Mouse (Mus musculus): ENCODE results near the gene Dnm3.

Gene Dnm3

DNA sequence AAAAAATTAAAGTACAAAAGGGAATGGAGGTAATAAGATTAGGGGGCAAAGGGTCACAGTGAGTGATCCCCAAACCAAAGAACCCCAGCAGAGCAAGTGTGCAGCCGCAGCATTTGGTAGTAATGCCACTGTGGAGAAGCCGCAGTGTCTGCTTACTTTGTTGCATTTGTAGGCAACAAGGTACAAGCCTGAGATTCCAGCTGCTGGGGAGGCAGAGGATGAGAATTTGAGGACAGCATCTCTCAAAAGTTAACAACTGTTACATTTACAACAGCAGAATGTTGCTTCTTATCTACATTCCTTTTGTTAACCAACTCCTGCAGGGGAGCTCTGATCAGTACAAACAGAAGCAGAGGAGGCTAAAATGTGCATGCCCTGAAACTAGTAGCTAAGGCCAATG, 267.3 kb downstream of the Dnm3 start:
- ATAC-seq (ENCODE audit: low TSS enrichment), result no peak

GRCm38 (mm10) chr1:162209487-162210149, 268.2 kb downstream of the Dnm3 start:
- ATAC-seq (ENCODE audit: low TSS enrichment), result no peak

DNA sequence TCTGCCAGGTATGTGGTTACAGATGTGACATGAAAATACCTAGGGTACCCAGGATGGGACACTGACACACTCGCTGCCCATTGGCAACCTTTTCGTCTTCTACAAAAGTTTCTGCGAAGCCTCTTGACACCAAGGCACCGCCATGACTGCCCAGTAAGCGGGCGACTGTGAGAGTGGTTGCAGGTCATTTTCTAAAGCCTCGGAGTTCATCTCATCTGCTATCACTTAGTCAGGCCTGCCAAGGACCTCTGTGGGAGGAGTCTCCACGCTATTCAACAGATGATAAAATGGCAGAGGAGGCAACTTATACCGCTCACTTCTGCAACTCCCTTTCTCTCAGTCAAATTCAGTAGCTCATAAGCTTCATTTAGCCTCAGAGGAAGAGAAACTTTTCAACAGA, 268.8 kb downstream of the Dnm3 start:
- no peak for ATAC-seq (ENCODE audit: low TSS enrichment)

- ATAC-seq (ENCODE audit: low TSS enrichment), result no peak; the same call in 1 of the 2 replicates
Measured at GRCm38 (mm10) chr1:162207708-162208043, 270.2 kb downstream of the Dnm3 start.

GRCm38 (mm10) chr1:162206998-162207707, 270.7 kb downstream of the Dnm3 start:
- ATAC-seq (ENCODE audit: low TSS enrichment), result peak; percentile 71

- ATAC-seq (ENCODE audit: low TSS enrichment), result no peak
Measured at GRCm38 (mm10) chr1:162202465-162203348, 275.1 kb downstream of the Dnm3 start.

DNA sequence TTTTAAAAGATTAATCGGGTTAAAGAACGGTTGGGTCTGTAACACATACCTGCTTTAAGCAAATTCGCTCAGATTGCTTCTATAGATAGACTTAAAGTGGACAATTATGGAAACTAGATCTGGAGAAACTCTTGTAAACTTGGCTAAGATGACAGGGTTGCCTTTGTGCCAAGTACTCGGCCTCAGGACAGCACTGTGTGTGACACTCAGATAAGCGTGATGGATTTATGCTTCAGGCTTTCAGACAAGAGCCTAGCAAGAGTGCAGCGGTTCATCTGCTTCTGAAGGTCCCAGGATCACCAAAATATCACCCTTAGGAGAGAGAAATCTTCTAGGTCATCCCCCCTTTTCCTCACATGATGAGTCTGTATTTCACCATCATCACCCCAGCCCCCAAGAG, 277.4 kb downstream of the Dnm3 start:
- no peak for ATAC-seq (ENCODE audit: low TSS enrichment)

- peak; percentile 50; the same call in 1 of the 2 replicates for ATAC-seq (ENCODE audit: low TSS enrichment)
Measured at GRCm38 (mm10) chr1:162196812-162197680, 280.8 kb downstream of the Dnm3 start.

- no peak for ATAC-seq (ENCODE audit: low TSS enrichment)
Measured at GRCm38 (mm10) chr1:162188744-162189143, 289.1 kb downstream of the Dnm3 start.

- ATAC-seq (ENCODE audit: low TSS enrichment), result no peak
Measured at GRCm38 (mm10) chr1:162187352-162188120, 290.3 kb downstream of the Dnm3 start.

DNA sequence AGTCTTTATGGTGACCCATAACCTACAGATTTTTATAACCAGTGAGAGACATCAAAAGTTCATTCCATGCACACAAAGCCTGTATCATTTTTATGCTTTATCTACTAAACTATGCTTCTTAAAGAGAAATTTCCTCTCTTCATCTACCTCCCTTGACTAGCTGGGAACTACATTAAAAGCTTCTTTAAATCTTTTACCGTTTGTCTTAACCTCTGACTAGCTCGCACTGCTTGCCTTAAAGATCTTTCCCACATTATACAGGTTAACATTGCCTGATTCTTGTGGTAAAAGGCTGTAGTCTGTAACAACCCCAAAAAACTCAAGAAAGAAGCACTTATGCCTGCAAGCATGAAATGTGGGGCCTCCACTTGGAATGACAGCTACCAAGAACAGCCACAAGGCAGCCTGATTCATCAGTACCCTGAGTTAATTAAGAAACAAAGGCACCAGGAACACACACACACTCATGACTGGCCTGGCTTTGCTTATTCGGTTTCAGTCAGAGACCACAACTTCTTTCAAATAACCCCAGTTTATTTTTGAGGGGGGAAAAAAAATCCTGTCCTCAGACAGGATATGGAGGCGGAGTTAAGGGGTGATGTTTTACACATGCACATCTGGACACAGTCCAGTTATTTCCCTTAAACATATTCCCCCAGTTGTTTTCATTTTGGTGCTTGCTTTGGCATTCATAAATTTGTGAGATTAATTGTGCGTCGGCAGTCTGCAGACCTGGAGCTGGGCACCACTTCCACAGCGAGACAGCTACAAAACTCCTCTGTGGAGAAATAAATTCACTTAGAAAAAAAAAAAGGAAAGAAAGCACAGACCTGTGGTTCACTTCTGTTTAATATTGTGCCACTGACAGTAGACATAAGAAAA, 291.1 kb downstream of the Dnm3 start:
- ATAC-seq (ENCODE audit: low TSS enrichment), result no peak

DNA sequence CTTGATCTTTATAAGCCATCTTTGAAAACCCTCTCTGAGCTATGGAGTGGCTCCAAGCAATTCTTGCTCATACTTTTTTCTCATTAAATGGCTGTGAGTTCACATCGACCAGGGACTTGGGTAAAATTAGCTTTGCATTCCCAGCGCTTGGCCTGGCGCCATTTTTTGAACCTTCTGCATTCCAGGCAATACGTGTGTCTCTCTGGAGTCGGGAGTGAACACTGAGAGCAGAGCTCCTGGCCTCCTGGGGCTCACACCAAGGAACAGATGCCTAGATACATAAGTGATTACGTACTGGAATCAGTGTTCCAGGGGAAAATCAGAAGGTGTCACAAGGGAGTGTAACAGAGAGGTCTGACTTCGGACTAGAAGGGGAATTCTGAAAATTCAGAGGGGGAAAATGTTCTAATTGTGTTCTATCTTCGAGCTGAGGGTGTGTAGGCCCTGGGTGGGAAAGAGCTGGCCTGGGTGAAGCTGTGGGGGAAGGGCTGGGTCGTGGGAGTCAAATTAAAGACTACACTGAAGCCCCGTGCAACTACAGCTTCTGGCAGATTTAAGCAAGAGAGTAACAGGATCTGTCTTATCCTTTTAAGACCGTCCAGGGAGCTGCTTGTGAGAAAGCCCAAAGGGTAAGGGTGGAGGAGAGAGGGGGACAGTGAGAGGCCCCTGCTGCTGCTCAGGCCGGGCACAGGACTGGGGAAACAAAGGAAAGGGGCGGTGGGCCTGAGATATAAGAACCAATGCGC, 293.7 kb downstream of the Dnm3 start:
- ATAC-seq (ENCODE audit: low TSS enrichment), result peak; percentile 34; the same call in 1 of the 2 replicates

- ATAC-seq (ENCODE audit: low TSS enrichment), result no peak
Measured at GRCm38 (mm10) chr1:162183438-162183837, 294.4 kb downstream of the Dnm3 start.

DNA sequence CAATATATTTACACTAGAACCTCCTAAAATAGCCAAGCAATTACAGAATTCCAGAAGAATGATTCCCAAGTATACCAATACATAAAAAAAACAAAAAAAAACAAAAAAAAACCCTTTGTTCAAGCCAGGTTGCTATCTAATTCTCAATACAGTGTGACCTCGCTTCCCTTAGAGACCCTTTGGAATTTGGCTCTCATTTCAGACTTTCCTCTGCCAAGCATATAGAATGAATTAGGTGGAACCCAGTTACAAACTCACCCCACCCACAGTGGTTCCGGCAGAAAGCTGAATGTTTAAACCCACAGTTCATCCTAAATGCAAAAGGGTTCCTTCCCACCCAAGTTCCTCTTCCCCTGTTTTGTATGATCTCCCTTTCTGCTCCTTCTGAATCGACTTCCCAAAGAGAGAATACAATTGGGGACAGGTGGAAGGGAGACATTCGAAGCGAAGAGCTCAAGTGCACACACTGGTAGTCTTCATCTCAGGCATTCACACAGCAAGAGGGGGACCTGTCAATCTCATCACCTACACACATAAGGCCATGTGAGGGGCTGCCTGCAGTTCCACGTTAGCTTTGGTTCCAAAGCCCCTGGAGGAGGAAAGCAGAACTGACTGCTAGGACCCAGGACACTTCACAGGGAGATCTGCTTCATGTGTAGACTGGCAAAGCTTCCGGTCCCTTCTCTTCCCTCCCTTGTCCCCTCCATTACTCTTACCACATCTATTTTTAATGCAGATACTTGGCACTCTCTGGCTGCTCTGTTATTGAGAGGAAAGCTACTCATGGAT, 296.5 kb downstream of the Dnm3 start:
- no peak for ATAC-seq (ENCODE audit: low TSS enrichment)

DNA sequence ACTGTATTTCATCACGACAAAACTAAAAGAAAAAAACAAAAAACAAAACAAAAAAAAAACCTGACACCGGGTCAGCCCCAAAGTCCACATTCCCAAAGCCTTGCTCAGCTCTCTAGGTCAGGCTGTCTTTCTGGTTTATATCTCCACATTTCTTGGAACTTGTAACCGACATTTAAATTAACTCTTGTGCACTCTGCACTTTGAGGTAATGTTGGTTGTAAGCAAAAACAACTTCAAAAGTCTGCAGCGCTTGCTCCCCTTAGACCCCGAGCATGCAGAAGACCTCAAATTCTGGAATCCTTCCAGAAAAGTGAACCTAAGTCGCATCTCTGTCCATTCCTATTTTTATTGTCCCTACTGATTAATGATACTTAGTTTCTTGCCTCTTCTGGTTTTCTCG, 297.4 kb downstream of the Dnm3 start:
- no peak for ATAC-seq (ENCODE audit: low TSS enrichment)

DNA sequence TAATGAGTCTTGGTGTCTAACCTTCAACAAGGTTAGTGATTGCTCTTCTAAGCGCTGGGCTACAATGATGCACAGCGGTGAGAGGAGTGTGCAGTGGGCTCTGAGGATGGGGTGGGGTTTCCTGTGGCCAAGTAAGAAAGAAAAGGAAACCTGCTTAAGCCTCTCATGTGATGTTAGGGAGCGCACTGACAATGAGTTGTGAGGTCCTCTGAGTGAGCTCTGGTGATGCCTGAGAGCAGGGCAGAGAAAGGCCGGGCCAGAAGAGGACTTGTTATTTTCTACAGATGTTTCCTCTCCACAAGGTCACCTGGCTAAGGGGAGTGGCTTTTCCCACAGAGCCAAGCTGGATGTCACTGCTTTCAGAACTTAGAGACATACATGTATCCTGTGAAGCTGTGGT, 298.4 kb downstream of the Dnm3 start:
- no peak for ATAC-seq (ENCODE audit: low TSS enrichment)

GRCm38 (mm10) chr1:162172806-162173205, 305.0 kb downstream of the Dnm3 start:
- no peak for ATAC-seq (ENCODE audit: low TSS enrichment)
